Mouse (Mus musculus) midbrain, embryonic 15.5 days (tissue): Measurements from ENCODE around the gene Apoc4. TPM values are rescaled to one million over a fixed set of nuclear protein-coding genes. Genes with fewer than 3 reads are reported as not detected.
"Not testable (repeated sequence)": the region's sequence is repeated elsewhere in the genome, so short reads cannot be mapped to it uniquely, and the experiment has no call there.

Experiments
- ATAC-seq: fragments of 200-750 bp; cut with Nextera tagmentation; replicated peaks from 2 replicates; pipeline ENCODE4 v1.8.0; 2017; ENCODE audit warnings: moderate TSS enrichment
- H3K27ac ChIP-seq: fragments of 300-500 bp; sonication (generic); 2 replicates; pipeline ENCODE4 v1.5.1; 2015; ENCODE audit warnings: mild to moderate bottlenecking, inconsistent platforms
- H3K27me3 ChIP-seq: fragments of 300-500 bp; sonication (generic); replicated peaks from 2 replicates; pipeline ENCODE4 v1.6.1; 2015; ENCODE audit warnings: inconsistent platforms
- H3K36me3 ChIP-seq: fragments of 300-500 bp; sonication (generic); replicated peaks from 2 replicates; pipeline ENCODE4 v1.6.1; 2015; ENCODE audit warnings: inconsistent platforms
- H3K4me1 ChIP-seq: fragments of 300-500 bp; sonication (generic); 2 replicates; pipeline ENCODE4 v1.6.1; 2015; ENCODE audit warnings: inconsistent platforms
- H3K4me2 ChIP-seq: fragments of 300-500 bp; sonication (generic); 2 replicates; pipeline ENCODE4 v1.6.1; 2015; ENCODE audit warnings: inconsistent platforms, mild to moderate bottlenecking, moderate library complexity
- H3K4me3 ChIP-seq: fragments of 300-500 bp; sonication (generic); 2 replicates; pipeline ENCODE4 v1.5.1; 2015; ENCODE audit warnings: mild to moderate bottlenecking, inconsistent platforms
- H3K9ac ChIP-seq: fragments of 300-500 bp; sonication (generic); 2 replicates; pipeline ENCODE4 v1.6.1; 2015; ENCODE audit warnings: mild to moderate bottlenecking, inconsistent platforms
- H3K9me3 ChIP-seq: fragments of 300-500 bp; sonication (generic); 2 replicates; pipeline ENCODE4 v1.6.1; 2016; ENCODE audit warnings: inconsistent platforms
- WGBS: fragments of 180-500 bp; shearing (Covaris S2); methylation state at CpG from one replicate; pipeline ENCODE4 v1.1.7; 2015; ENCODE audit warnings: mixed read lengths; 5-methylcytosine and 5-hydroxymethylcytosine counted together
- polyA plus RNA-seq: library from polyadenylated mRNA; unstranded; fragments of >200 nt; fragmentation: Nextera tagmentation; extraction: Ambion mirVana; gene quantifications from 2 replicates; pipeline ENCODE4 v1.2.1, GENCODE M21; 2015

The Apoc4 gene
- polyA plus RNA-seq, 1 experiment from 2014 or later: not detected

- H3K4me2 ChIP-seq, ATAC-seq, H3K4me1 ChIP-seq, H3K9me3 ChIP-seq, H3K27me3 ChIP-seq, H3K36me3 ChIP-seq, H3K27ac ChIP-seq, H3K9ac ChIP-seq, H3K4me3 ChIP-seq: not testable (repeated sequence)
- 80% methylated on average over 8 of the region's 8 CpGs for WGBS
Measured at GRCm38 (mm10) chr7:19686927-19687583, 5.8 kb upstream of the Apoc4 start.

- WGBS: 92% methylated on average over 6 of the region's 6 CpGs
- Histone ChIP-seq H3K4me2 (no peak overlapping the region), H3K4me3 (no peak overlapping the region), H3K9ac (no peak overlapping the region), H3K36me3 (no peaks in the 10 kb centered on the region), H3K4me1 (no peaks in the 10 kb centered on the region), H3K27ac (no peak overlapping the region), H3K9me3 (no peaks in the 10 kb centered on the region), H3K27me3 (no peaks in the 10 kb centered on the region)
- no peak for ATAC-seq
Measured at GRCm38 (mm10) chr7:19686521-19686920, 5.2 kb upstream of the Apoc4 start.

GRCm38 (mm10) chr7:19685374-19685773 is 4.1 kb upstream of the Apoc4 start:
- Histone ChIP-seq H3K9me3 (no peaks in the 10 kb centered on the region), H3K4me1 (no peaks in the 10 kb centered on the region), H3K4me2 (no peak overlapping the region), H3K27me3 (no peaks in the 10 kb centered on the region), H3K27ac (no peak overlapping the region), H3K4me3 (no peak overlapping the region), H3K36me3 (no peaks in the 10 kb centered on the region), H3K9ac (no peak overlapping the region)
- WGBS: 69% methylated on average over 4 of the region's 4 CpGs
- ATAC-seq: no peak

GRCm38 (mm10) chr7:19683771-19684201 is 2.5 kb upstream of the Apoc4 start:
- Histone ChIP-seq H3K4me1 (no peaks in the 10 kb centered on the region), H3K27ac (no peak overlapping the region), H3K27me3 (no peaks in the 10 kb centered on the region), H3K9me3 (no peaks in the 10 kb centered on the region), H3K4me2 (no peak overlapping the region), H3K4me3 (no peak overlapping the region), H3K36me3 (no peaks in the 10 kb centered on the region), H3K9ac (no peak overlapping the region)
- WGBS: 87% methylated on average over 6 of the region's 6 CpGs
- no peak for ATAC-seq

- Histone ChIP-seq H3K4me2 (no peak overlapping the region), H3K4me3 (no peak overlapping the region), H3K9me3 (no peaks in the 10 kb centered on the region), H3K36me3 (no peaks in the 10 kb centered on the region), H3K9ac (no peak overlapping the region), H3K4me1 (no peaks in the 10 kb centered on the region), H3K27me3 (no peaks in the 10 kb centered on the region), H3K27ac (no peak overlapping the region)
- ATAC-seq: no peak
- WGBS: 79% methylated on average over 3 of the region's 3 CpGs
Measured at GRCm38 (mm10) chr7:19682979-19683378, 1.7 kb upstream of the Apoc4 start.

- no peak overlapping the region for H3K9ac ChIP-seq
- 92% methylated on average over 2 of the region's 2 CpGs for WGBS
- ATAC-seq: no peak
- no peaks in the 10 kb centered on the region for H3K9me3 ChIP-seq
- no peaks in the 10 kb centered on the region for H3K27me3 ChIP-seq
- H3K4me1 ChIP-seq: no peaks in the 10 kb centered on the region
- H3K4me2 ChIP-seq: no peak overlapping the region
- H3K4me3 ChIP-seq: no peak overlapping the region
- H3K36me3 ChIP-seq: no peaks in the 10 kb centered on the region
- H3K27ac ChIP-seq: no peak overlapping the region
Measured at GRCm38 (mm10) chr7:19680702-19681101, 577 bp downstream of the Apoc4 start.

- Histone ChIP-seq H3K27ac (no peak overlapping the region), H3K36me3 (no peaks in the 10 kb centered on the region), H3K9ac (no peak overlapping the region), H3K4me3 (no peak overlapping the region), H3K4me1 (no peaks in the 10 kb centered on the region), H3K9me3 (no peaks in the 10 kb centered on the region), H3K27me3 (no peaks in the 10 kb centered on the region), H3K4me2 (no peak overlapping the region)
- no peak for ATAC-seq
- WGBS: 82% methylated on average over 3 of the region's 3 CpGs
Measured at GRCm38 (mm10) chr7:19678901-19679300, 2.4 kb downstream of the Apoc4 start.

GRCm38 (mm10) chr7:19677872-19678271 is 3.4 kb downstream of the Apoc4 start, which contains the start of gene Apoc2:
Gene Apoc2, minus strand, starts transcription at chr7:19677941.
- ATAC-seq: no peak

GRCm38 (mm10) chr7:19676662-19677061 is 4.6 kb downstream of the Apoc4 start:
- Histone ChIP-seq H3K4me1 (no peaks in the 10 kb centered on the region), H3K9me3 (no peaks in the 10 kb centered on the region), H3K27me3 (no peaks in the 10 kb centered on the region), H3K9ac (no peak overlapping the region), H3K4me2 (no peak overlapping the region), H3K36me3 (no peaks in the 10 kb centered on the region), H3K27ac (no peak overlapping the region), H3K4me3 (no peak overlapping the region)
- no peak for ATAC-seq
- 75% methylated on average over 1 of the region's 1 CpGs for WGBS

More at GRCm38 (mm10) chr7:19677872-19678271, 3.4 kb downstream of the Apoc4 start, which contains the start of gene Apoc2:
- no peaks in the 10 kb centered on the region for H3K4me1 ChIP-seq
- no peaks in the 10 kb centered on the region for H3K36me3 ChIP-seq
- H3K4me3 ChIP-seq: no peak within 1 kb of the TSS
- H3K27ac ChIP-seq: no peak within 1 kb of the TSS
- 79% methylated on average over 8 of the region's 8 CpGs for WGBS
- no peak within 1 kb of the TSS for H3K4me2 ChIP-seq
- H3K27me3 ChIP-seq: no peaks in the 10 kb centered on the region
- no peaks in the 10 kb centered on the region for H3K9me3 ChIP-seq
- no peak within 1 kb of the TSS for H3K9ac ChIP-seq

GRCm38 (mm10) chr7:19675824-19676223 is 5.5 kb downstream of the Apoc4 start:
- Histone ChIP-seq H3K36me3 (no peaks in the 10 kb centered on the region), H3K9ac (no peak overlapping the region), H3K4me1 (no peaks in the 10 kb centered on the region), H3K9me3 (no peaks in the 10 kb centered on the region), H3K27ac (no peak overlapping the region), H3K27me3 (no peaks in the 10 kb centered on the region), H3K4me2 (no peak overlapping the region), H3K4me3 (no peak overlapping the region)
- 83% methylated on average over 10 of the region's 10 CpGs for WGBS
- ATAC-seq: no peak

- H3K27me3 ChIP-seq: no peaks in the 10 kb centered on the region
- peaks cover 4% of the 10 kb centered on the region; the same call in 1 of the 2 replicates for H3K4me1 ChIP-seq
- H3K27ac ChIP-seq: no peak overlapping the region
- no peaks in the 10 kb centered on the region for H3K36me3 ChIP-seq
- H3K4me3 ChIP-seq: no peak overlapping the region
- H3K9me3 ChIP-seq: no peaks in the 10 kb centered on the region
- no peak for ATAC-seq
- no peak overlapping the region for H3K4me2 ChIP-seq
- no peak overlapping the region for H3K9ac ChIP-seq
- 68% methylated on average over 14 of the region's 14 CpGs for WGBS
Measured at GRCm38 (mm10) chr7:19673083-19673699, 8.1 kb downstream of the Apoc4 start.

GRCm38 (mm10) chr7:19671511-19671910 is 9.8 kb downstream of the Apoc4 start:
- no peaks in the 10 kb centered on the region for H3K36me3 ChIP-seq
- ATAC-seq: no peak
- no peak overlapping the region for H3K27ac ChIP-seq
- no peaks in the 10 kb centered on the region for H3K27me3 ChIP-seq
- H3K9me3 ChIP-seq: no peaks in the 10 kb centered on the region
- H3K4me2 ChIP-seq: no peak overlapping the region
- H3K4me3 ChIP-seq: no peak overlapping the region
- 75% methylated on average over 10 of the region's 10 CpGs for WGBS
- H3K9ac ChIP-seq: no peak overlapping the region
- H3K4me1 ChIP-seq: peaks cover 4% of the 10 kb centered on the region; the same call in 1 of the 2 replicates
